Mouse (Mus musculus) CH12.LX (cell line): ENCODE results near the gene Wdr19.

Source experiments
- CTCF ChIP-seq, 2 experiments: IDR thresholded peaks in 1 of 2; conservative IDR thresholded peaks in 1 of 2; 2 replicates each; pipeline ENCODE4 v1.5.1; 2011 to 2012; ENCODE audit warnings: low read depth in 2 of 2, low read length in 2 of 2, improper control_type of control experiment in 1 of 2, inconsistent platforms in 1 of 2, mild to moderate bottlenecking in 1 of 2, moderate library complexity in 1 of 2
- EP300 ChIP-seq: IDR thresholded peaks from 2 replicates; pipeline ENCODE4 v1.6.1; 2011; ENCODE audit warnings: low read length, improper control_type of control experiment
- GABPA ChIP-seq: IDR thresholded peaks from 2 replicates; pipeline ENCODE4 v1.6.1; 2012; ENCODE audit warnings: low read depth, low read length, improper control_type of control experiment, inconsistent platforms; ENCODE audit not compliant: insufficient replicate concordance
- MAFK ChIP-seq: IDR thresholded peaks from 2 replicates; pipeline ENCODE4 v1.6.1; 2011; ENCODE audit warnings: low read length, improper control_type of control experiment; ENCODE audit not compliant: insufficient replicate concordance
- MYC ChIP-seq: IDR thresholded peaks from 2 replicates; pipeline ENCODE4 v1.6.1; 2011; ENCODE audit warnings: low read depth, mild to moderate bottlenecking, improper control_type of control experiment, low read length
- NELFE ChIP-seq: IDR thresholded peaks from 2 replicates; pipeline ENCODE4 v1.6.1; 2011; ENCODE audit warnings: low read depth, low read length, improper control_type of control experiment
- POLR2A ChIP-seq: IDR thresholded peaks from 2 replicates; pipeline ENCODE4 v1.6.1; 2011; ENCODE audit warnings: low read depth, mild to moderate bottlenecking, improper control_type of control experiment, low read length
- POLR2AphosphoS2 ChIP-seq: IDR thresholded peaks from 2 replicates; pipeline ENCODE4 v1.6.1; 2011; ENCODE audit warnings: low read depth, low read length, improper control_type of control experiment
- RAD21 ChIP-seq: IDR thresholded peaks from 2 replicates; pipeline ENCODE4 v1.6.1; 2011; ENCODE audit warnings: low read depth, mild to moderate bottlenecking, low read length, improper control_type of control experiment, moderate library complexity
- TBP ChIP-seq: conservative IDR thresholded peaks from 2 replicates; pipeline ENCODE4 v1.6.1; 2011; ENCODE audit warnings: low read depth, low read length, improper control_type of control experiment
- TCF12 ChIP-seq: IDR thresholded peaks from 2 replicates; pipeline ENCODE4 v1.6.1; 2014; ENCODE audit warnings: low read depth, mild to moderate bottlenecking, inconsistent platforms, low read length, improper control_type of control experiment
- USF1 ChIP-seq: IDR thresholded peaks from 2 replicates; pipeline ENCODE4 v1.6.1; 2014; ENCODE audit warnings: low read depth, mild to moderate bottlenecking, inconsistent platforms, low read length, improper control_type of control experiment
- USF2 ChIP-seq: conservative IDR thresholded peaks from 2 replicates; pipeline ENCODE4 v1.6.1; 2011; ENCODE audit warnings: low read depth, low read length, improper control_type of control experiment
- ZKSCAN1 ChIP-seq: IDR thresholded peaks from 2 replicates; pipeline ENCODE4 v1.6.1; 2012; ENCODE audit warnings: low read depth, inconsistent platforms, low read length, improper control_type of control experiment, borderline replicate concordance

GRCm38 (mm10) chr5:65293627-65294026 is 94.1 kb downstream of the Wdr19 start:
- TF ChIP-seq USF2, result no peak
- peak; percentile 40; the same call in 1 of the 2 replicates for TF ChIP-seq TBP
- TF ChIP-seq POLR2AphosphoS2, result no peak
- no peak for TF ChIP-seq CTCF (conservative IDR thresholded peaks at IDR 0.05 in 1 of 2, IDR thresholded peaks at IDR 0.05 in 1 of 2; ENCODE audit: low read depth in 2 of 2, low read length in 2 of 2)
- peak; percentile 23; the same call in 1 of the 2 replicates for TF ChIP-seq NELFE
- TF ChIP-seq TCF12, result peak; percentile 38; the same call in 1 of the 2 replicates
- TF ChIP-seq MYC, result no peak
- TF ChIP-seq EP300, result no peak
- no peak for TF ChIP-seq MAFK
- no peak for TF ChIP-seq USF1
- TF ChIP-seq POLR2A, result peak; percentile 47
- TF ChIP-seq GABPA, result no peak
- TF ChIP-seq ZKSCAN1, result no peak
- no peak for TF ChIP-seq RAD21
